Mouse (Mus musculus): ENCODE data around the gene Mfsd4b1.

The Mfsd4b1 gene

DNA sequence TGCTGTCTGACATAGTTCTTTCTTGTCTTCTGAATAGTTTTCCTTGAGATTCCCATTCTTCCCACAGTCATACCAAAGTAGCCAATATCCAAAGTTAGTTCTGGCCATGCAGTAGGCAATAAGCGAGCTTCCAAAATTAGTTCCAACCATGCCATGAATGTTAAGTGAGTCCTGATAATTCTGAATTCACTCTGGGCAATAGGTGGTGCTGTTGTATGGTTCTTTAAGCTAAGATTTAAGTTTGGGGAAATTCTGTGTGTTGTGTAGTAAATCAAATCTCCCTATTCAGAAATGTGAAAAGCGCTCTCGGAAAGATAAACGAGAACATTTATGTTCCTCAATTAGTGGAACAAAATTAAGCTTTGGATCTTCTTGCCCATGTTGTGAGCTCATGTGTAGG lies 66.8 kb downstream of the Mfsd4b1 start:
- DNase-seq: no peak

DNA sequence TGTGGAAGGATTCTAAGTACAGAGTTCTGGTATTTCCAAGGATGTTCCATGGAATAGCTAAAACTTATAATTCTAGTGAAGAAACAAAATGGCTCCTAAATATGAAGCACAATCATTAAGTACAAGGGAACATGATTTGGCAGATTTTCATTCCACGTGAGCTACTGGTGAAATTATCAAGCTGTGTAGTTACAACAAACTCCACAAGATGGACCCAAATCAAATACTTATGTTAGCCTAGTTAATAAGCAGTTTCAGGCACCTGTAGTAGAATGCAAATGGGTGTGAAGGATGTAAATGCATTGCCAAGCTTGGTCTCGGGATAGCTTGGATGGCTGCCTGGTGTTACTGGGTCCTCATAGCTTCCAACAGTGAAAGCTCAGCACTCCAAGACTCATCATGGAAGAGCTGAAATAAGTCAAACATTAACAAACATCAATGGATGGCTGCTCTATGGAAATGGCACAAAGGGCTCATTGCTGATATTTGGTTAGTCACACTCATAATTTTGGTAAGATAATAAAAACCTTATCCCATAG lies 68.7 kb downstream of the Mfsd4b1 start:
- DNase-seq: no peak

DNA sequence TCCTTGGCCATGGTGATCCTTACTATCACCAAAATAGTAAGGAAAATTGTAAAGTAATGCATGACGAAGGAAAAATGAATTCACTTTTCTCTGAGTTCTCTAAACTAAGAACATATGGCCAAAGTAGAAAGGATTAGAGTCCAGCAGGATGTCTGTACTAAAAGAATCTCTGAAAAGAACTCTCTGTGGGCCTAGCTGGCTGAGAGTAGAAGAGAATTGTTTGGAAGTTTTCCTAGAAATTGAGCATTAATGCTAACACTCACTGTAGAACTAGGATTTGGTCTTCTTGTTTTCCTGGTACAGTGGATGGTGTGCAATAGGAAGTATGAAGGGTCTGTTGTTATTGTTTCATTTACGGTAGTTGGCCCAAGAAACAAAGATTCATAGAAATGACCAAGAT lies 69.9 kb downstream of the Mfsd4b1 start:
- no peak for DNase-seq

Measured in cerebellum, adult 8-10 months (tissue).